Mouse (Mus musculus) liver, postnatal 0 days (tissue): ENCODE results near the gene Fibin.

Experiments
- CTCF ChIP-seq: sonication (generic); IDR thresholded peaks from 2 replicates; pipeline ENCODE4 v1.5.1; 2016; ENCODE audit warnings: antibody characterized with exemption, low read depth
- EP300 ChIP-seq: IDR thresholded peaks from 2 replicates; pipeline ENCODE4 v1.6.1; 2016; ENCODE audit warnings: antibody characterized with exemption, low read depth, mild to moderate bottlenecking

DNA sequence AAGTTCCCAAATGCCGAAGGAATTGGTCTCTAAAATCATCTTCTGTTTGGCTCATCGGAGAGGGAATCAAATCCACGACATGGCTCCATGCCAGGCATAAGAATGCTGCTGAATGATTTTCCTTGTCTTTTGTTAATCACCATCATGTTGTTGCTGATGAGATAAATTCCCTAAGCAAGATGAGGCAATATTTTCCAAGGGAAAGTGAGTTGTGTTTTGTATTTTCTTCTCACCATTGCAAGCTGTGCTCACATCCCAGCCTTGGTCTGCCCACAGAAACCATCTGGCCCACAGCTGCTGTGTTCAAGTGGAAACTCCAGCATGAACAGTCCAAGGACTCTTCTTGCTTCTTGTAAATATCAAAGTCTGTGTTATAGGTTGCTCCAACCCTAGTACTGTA is 48.4 kb upstream of the Fibin start:
- TF ChIP-seq EP300 (no peak), CTCF (no peak)
